Mouse (Mus musculus) liver, embryonic 13.5 days (tissue): ENCODE measurements around the gene Acss3. TPM values are rescaled to one million over a fixed set of nuclear protein-coding genes. Genes with fewer than 3 reads are reported as not detected.

Source experiments
- ATAC-seq: fragments of 200-750 bp; cut with Nextera tagmentation; 2 replicates; pipeline ENCODE4 v1.8.0; 2017; ENCODE audit warnings: low read depth, mild to moderate bottlenecking, moderate number of reproducible peaks, moderate library complexity
- DNase-seq: peaks from one replicate; pipeline ENCODE4 v3.0.0; 2022
- H3K27ac ChIP-seq: fragments of 300-500 bp; sonication (generic); 2 replicates; pipeline ENCODE4 v1.5.1; 2015; ENCODE audit warnings: moderate library complexity, mild to moderate bottlenecking, inconsistent platforms
- H3K27me3 ChIP-seq: fragments of 300-500 bp; sonication (generic); 2 replicates; pipeline ENCODE4 v1.6.1; 2015; ENCODE audit warnings: mild to moderate bottlenecking, inconsistent platforms
- H3K36me3 ChIP-seq: fragments of 300-500 bp; sonication (generic); 2 replicates; pipeline ENCODE4 v1.6.1; 2015; ENCODE audit warnings: mild to moderate bottlenecking, inconsistent platforms
- H3K4me1 ChIP-seq: fragments of 300-500 bp; sonication (generic); replicated peaks from 2 replicates; pipeline ENCODE4 v1.6.1; 2015; ENCODE audit warnings: inconsistent platforms
- H3K4me2 ChIP-seq: fragments of 300-500 bp; sonication (generic); 2 replicates; pipeline ENCODE4 v1.6.1; 2015; ENCODE audit warnings: inconsistent platforms, mild to moderate bottlenecking, moderate library complexity
- H3K4me3 ChIP-seq: fragments of 300-500 bp; sonication (generic); replicated peaks from 2 replicates; pipeline ENCODE4 v1.5.1; 2015; ENCODE audit warnings: mild to moderate bottlenecking, inconsistent platforms
- H3K9ac ChIP-seq: fragments of 300-500 bp; sonication (generic); 2 replicates; pipeline ENCODE4 v1.6.1; 2015; ENCODE audit warnings: mild to moderate bottlenecking, inconsistent platforms
- H3K9me3 ChIP-seq: fragments of 300-500 bp; sonication (generic); replicated peaks from 2 replicates; pipeline ENCODE4 v1.6.1; 2016; ENCODE audit warnings: inconsistent platforms
- WGBS: fragments of 180-500 bp; shearing (Covaris S2); methylation state at CpG from one replicate; pipeline ENCODE4 v1.1.7; 2015; ENCODE audit not compliant: insufficient replicate concordance; 5-methylcytosine and 5-hydroxymethylcytosine counted together
- polyA plus RNA-seq: library from polyadenylated mRNA; unstranded; fragments of >200 nt; fragmentation: Nextera tagmentation; extraction: Ambion mirVana; gene quantifications from 2 replicates; pipeline ENCODE4 v1.2.1, GENCODE M21; 2015

The Acss3 gene
- polyA plus RNA-seq, 1 experiment from 2014 or later = 0.16 TPM

DNA sequence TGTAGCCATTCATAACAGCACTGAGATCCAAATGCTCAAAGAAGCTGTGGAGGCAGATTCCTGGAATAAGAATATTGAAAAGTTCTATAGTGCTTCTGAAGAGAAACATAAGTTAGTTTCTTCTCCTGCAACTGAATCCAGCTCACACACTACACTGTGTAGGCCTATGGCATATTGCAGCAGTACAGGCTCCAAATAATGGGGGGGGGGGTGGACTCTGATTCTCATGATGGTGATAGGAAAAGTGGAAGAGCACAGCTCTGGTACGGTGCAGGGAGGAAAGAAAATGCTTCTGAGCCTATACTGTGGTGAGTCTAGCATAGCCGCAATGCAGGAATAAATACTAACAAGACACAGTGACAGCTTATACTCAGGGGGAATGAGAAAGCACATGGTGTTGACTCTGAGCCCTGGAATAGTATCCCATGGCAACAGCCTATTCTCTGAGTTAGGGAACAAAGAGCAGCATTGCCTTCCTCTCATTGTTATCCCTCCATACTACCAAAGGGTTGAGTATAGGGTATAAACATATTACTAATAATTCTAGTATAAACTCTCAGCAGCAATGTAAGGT, 125.3 kb downstream of the Acss3 start:
- no peaks in the 10 kb centered on the region for H3K27me3 ChIP-seq
- no peak overlapping the region for H3K4me3 ChIP-seq
- H3K4me2 ChIP-seq = no peak overlapping the region
- no peak overlapping the region for H3K9ac ChIP-seq
- WGBS = 69% methylated on average over 2 of the region's 2 CpGs
- no peak overlapping the region for H3K27ac ChIP-seq
- ATAC-seq (no peak), DNase-seq (no peak)
- no peaks in the 10 kb centered on the region for H3K4me1 ChIP-seq
- H3K36me3 ChIP-seq = no peaks in the 10 kb centered on the region
- no peaks in the 10 kb centered on the region for H3K9me3 ChIP-seq

GRCm38 (mm10) chr10:106989478-106989877, 134.0 kb downstream of the Acss3 start:
- Histone ChIP-seq H3K4me3 (no peak overlapping the region), H3K4me1 (no peaks in the 10 kb centered on the region), H3K36me3 (no peaks in the 10 kb centered on the region), H3K4me2 (no peak overlapping the region), H3K9ac (no peak overlapping the region), H3K9me3 (no peaks in the 10 kb centered on the region), H3K27ac (no peak overlapping the region), H3K27me3 (no peaks in the 10 kb centered on the region)
- DNase-seq (no peak), ATAC-seq (no peak)
- WGBS = 75% methylated on average over 4 of the region's 4 CpGs

DNA sequence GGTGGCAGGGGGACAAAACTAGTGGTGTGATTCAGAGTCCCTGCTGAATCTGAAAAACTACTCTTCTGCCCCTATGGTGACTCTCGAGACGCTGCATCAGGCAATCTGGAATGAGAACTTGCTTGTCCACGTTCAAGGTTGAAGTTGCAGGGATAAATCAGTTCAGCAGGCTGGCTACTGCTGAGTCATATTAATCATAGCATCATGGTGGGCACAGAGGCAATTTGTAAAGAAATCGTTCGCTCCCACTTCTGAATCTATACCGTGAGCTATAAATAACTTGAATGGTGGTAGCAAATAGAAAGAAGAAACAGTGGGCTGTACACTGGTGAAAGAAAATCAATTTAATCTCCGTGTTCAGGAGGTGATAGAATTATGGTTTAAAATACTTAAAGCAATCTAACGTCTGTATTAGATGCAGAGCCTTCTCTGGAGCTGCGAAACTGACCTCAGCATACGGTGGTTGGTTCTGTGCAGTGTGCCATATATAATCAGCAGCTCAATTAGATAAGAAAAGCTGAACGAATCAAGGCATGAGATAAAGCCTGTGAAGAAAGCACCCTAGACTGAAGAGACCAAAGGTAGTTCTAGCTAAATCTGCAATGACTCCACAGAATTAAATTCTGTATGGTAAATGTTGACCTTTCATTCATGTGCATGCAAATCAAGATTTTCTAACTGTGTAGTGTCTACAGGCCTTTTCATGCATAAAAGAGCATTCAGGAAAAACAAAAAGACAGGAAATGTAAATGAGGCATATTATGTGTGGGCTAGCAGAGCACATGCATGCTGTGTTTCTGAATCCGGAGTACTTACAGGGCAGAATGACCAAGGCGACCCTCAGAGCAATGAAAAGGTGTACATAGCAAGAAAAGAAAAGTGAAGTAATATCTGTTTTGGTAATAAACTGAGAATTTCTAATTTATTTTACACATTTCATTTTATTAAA, 148.0 kb downstream of the Acss3 start:
- Histone ChIP-seq H3K36me3 (no peaks in the 10 kb centered on the region), H3K4me1 (no peaks in the 10 kb centered on the region), H3K9me3 (no peaks in the 10 kb centered on the region), H3K27ac (no peak overlapping the region), H3K9ac (no peak overlapping the region), H3K4me3 (no peak overlapping the region), H3K27me3 (no peaks in the 10 kb centered on the region), H3K4me2 (no peak overlapping the region)
- ATAC-seq (no peak), DNase-seq (no peak)
- WGBS = 60% methylated on average over 13 of the region's 13 CpGs

GRCm38 (mm10) chr10:106959026-106959425, 164.4 kb downstream of the Acss3 start:
- H3K4me1 ChIP-seq = no peaks in the 10 kb centered on the region
- 63% methylated on average over 3 of the region's 3 CpGs for WGBS
- H3K36me3 ChIP-seq = no peaks in the 10 kb centered on the region
- H3K27me3 ChIP-seq = no peaks in the 10 kb centered on the region
- DNase-seq = no peak
- H3K27ac ChIP-seq = no peak overlapping the region
- H3K4me3 ChIP-seq = no peak overlapping the region
- H3K4me2 ChIP-seq = no peak overlapping the region
- no peak for ATAC-seq
- H3K9ac ChIP-seq = no peak overlapping the region
- no peaks in the 10 kb centered on the region for H3K9me3 ChIP-seq

DNA sequence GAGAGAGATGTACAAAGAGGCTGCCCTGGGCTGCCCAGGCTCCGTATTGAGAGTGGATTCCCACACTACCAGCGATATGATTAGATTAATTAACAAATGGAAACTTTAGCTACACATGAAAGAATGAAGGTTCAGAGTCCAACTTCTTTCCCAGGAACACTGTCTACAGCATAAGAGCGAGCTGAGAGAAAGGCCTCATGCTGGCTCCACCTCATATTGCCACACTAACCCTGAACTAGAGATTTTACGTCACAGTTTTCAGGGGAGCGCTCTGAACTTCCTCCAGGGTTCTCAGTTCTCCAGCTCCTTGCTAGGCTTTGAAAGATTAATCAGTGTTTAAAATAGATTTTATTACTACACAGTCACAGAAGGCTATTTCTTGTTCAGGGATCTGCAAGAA, 182.1 kb downstream of the Acss3 start:
- Histone ChIP-seq H3K9me3 (no peaks in the 10 kb centered on the region), H3K27me3 (no peaks in the 10 kb centered on the region), H3K9ac (no peak overlapping the region), H3K27ac (no peak overlapping the region), H3K4me2 (no peak overlapping the region), H3K36me3 (no peaks in the 10 kb centered on the region), H3K4me3 (no peak overlapping the region), H3K4me1 (no peaks in the 10 kb centered on the region)
- 64% methylated on average over 5 of the region's 5 CpGs for WGBS
- no peak for DNase-seq
- no peak for ATAC-seq

- DNase-seq (no peak), ATAC-seq (no peak)
- Histone ChIP-seq H3K27ac (no peak overlapping the region), H3K9ac (no peak overlapping the region), H3K4me3 (no peak overlapping the region), H3K9me3 (no peaks in the 10 kb centered on the region), H3K36me3 (no peaks in the 10 kb centered on the region), H3K4me1 (no peaks in the 10 kb centered on the region), H3K4me2 (no peak overlapping the region), H3K27me3 (no peaks in the 10 kb centered on the region)
- 26% methylated on average over 1 of the region's 1 CpGs for WGBS
Measured at GRCm38 (mm10) chr10:106939441-106939840, 184.0 kb downstream of the Acss3 start.

DNA sequence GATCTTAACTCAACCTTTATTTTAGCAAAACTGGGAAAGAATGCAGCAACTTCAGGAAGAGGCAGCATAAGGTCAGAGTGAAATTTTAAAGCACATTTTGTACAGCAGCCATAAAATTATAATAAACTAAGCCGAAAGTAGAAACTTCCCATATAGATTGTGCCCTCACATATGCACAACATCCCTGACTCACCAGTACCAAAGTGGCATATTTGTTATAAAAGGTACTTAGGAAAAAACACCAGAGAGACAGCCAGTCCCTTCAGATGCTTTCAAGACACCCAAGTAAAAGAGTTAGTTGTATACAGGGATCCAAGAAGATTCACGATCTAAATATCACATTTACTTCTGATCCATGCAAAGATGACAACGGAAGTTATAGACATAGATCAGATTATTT, 184.6 kb downstream of the Acss3 start:
- ATAC-seq (no peak), DNase-seq (no peak)
- no peaks in the 10 kb centered on the region for H3K4me1 ChIP-seq
- no peak overlapping the region for H3K4me2 ChIP-seq
- H3K36me3 ChIP-seq = no peaks in the 10 kb centered on the region
- no peak overlapping the region for H3K4me3 ChIP-seq
- no peaks in the 10 kb centered on the region for H3K27me3 ChIP-seq
- H3K9ac ChIP-seq = no peak overlapping the region
- no peak overlapping the region for H3K27ac ChIP-seq
- H3K9me3 ChIP-seq = no peaks in the 10 kb centered on the region
- 67% methylated on average over 3 of the region's 3 CpGs for WGBS

GRCm38 (mm10) chr10:106936996-106937395, 186.5 kb downstream of the Acss3 start:
- Histone ChIP-seq H3K9ac (no peak overlapping the region), H3K36me3 (no peaks in the 10 kb centered on the region), H3K4me3 (no peak overlapping the region), H3K4me1 (no peaks in the 10 kb centered on the region), H3K4me2 (no peak overlapping the region), H3K9me3 (no peaks in the 10 kb centered on the region), H3K27ac (no peak overlapping the region), H3K27me3 (no peaks in the 10 kb centered on the region)
- WGBS = 73% methylated on average over 7 of the region's 7 CpGs
- ATAC-seq (no peak), DNase-seq (no peak)

GRCm38 (mm10) chr10:106932571-106933073, 190.8 kb downstream of the Acss3 start:
- no peak overlapping the region for H3K27ac ChIP-seq
- no peak overlapping the region for H3K9ac ChIP-seq
- no peaks in the 10 kb centered on the region for H3K9me3 ChIP-seq
- 21% methylated on average over 13 of the region's 13 CpGs for WGBS
- H3K4me3 ChIP-seq = no peak overlapping the region
- peak overlapping the region; percentile 26; the same call in 1 of the 2 replicates for H3K4me2 ChIP-seq
- no peak for ATAC-seq
- no peaks in the 10 kb centered on the region for H3K4me1 ChIP-seq
- H3K36me3 ChIP-seq = no peaks in the 10 kb centered on the region
- no peaks in the 10 kb centered on the region for H3K27me3 ChIP-seq
- DNase-seq = no peak

DNA sequence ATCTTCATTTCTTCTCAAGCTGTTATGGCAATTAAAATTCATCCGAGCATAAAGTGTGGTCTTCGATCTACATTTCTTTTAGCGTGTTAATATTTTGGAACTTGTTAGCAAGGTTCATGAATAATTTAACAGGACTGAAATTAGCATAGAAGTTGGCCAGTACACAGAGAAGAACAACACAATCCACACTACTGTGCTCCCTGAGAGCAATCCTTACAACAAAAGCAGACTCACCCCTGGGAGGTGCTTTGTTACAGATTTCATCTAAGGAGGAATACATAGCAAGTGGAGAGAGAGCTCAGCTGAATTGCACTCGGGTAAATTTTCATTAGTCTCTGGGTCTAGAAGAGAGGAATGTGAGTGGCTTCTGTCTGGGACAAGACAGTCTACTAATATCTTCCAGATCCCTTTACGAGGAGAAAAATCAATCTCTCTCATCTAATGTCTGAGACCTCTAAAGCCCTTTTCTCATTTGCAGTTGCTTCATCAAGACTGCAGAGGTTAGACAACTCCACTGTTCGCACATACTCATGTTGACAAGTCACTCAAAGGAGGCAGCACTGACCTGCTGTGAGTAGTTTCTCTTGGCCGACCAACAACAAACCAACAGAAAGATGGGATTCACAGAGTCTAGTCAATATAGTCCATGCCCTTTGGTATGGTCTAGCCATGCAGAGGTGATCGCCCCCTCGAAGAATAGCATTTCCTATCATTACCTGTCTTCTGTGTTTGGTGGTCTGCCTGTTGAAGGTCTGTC, 194.7 kb downstream of the Acss3 start:
- Histone ChIP-seq H3K36me3 (no peaks in the 10 kb centered on the region), H3K4me1 (no peaks in the 10 kb centered on the region), H3K27me3 (no peaks in the 10 kb centered on the region), H3K9me3 (no peaks in the 10 kb centered on the region), H3K4me3 (no peak overlapping the region), H3K4me2 (no peak overlapping the region), H3K27ac (no peak overlapping the region), H3K9ac (no peak overlapping the region)
- 64% methylated on average over 9 of the region's 9 CpGs for WGBS
- ATAC-seq (no peak), DNase-seq (no peak)

- DNase-seq (no peak), ATAC-seq (no peak)
- Histone ChIP-seq H3K27me3 (no peaks in the 10 kb centered on the region), H3K4me3 (no peak overlapping the region), H3K4me2 (no peak overlapping the region), H3K9ac (no peak overlapping the region), H3K4me1 (no peaks in the 10 kb centered on the region), H3K27ac (no peak overlapping the region), H3K9me3 (no peaks in the 10 kb centered on the region), H3K36me3 (no peaks in the 10 kb centered on the region)
- 63% methylated on average over 3 of the region's 3 CpGs for WGBS
Measured at GRCm38 (mm10) chr10:106924798-106925197, 198.7 kb downstream of the Acss3 start.
